Mouse (Mus musculus) ovary, adult 2 months (tissue): Measurements from ENCODE around the gene Tfb2m. TPM values are rescaled to one million over a fixed set of nuclear protein-coding genes. Genes with fewer than 3 reads are reported as not detected.

Source experiments
- polyA plus RNA-seq: library from polyadenylated mRNA; depleted of rRNA; stranded (reverse); fragments of >200 nt; gene quantifications from 2 replicates; pipeline ENCODE4 v1.2.3, GENCODE M21; 2012; rRNA removed

Gene Tfb2m
- 6.2 and 9.1 TPM in 2 replicates for polyA plus RNA-seq

GRCm38 (mm10) chr1:179545768-179546550 is at the start of gene Tfb2m, which contains the start of gene Cnst:
Gene Tfb2m (minus strand): TSS chr1:179546267.
Gene Cnst (plus strand): TSS chr1:179546370.

DNA sequence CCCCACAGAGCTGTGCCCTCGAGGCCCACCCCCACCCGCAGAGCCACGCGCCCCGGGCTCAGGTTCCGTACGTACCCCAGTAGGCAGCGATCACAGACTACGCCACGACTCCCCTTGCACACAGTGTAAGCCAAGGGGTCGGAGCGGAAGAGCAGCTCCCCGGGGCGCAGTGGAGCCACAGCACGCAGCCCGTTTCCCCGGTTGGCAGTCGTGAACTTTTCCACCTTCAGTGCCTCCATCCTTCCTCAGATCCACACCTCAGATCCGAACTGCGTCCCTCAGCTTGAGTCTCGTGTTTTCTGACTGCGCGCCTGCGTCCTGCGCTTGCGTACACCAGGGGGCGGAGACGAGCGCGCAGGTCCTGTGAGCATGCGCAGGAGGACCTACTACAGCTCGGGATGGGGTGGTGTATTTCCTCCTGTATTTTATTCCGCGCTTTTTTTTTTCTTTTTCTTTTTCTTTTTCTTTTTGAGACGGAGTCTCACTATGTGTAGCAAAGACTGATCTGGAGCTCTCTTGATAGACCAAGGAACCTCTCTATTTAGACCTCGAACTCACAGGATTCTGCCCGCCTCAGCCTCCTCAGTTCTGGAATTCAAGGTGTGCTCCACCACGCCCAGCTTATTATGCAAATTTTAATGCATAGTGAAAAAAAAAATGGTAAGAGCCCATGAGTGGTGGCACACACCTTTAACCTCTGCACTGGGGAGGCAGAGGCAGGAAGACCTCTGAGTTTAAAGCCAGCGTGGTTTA is 28.2 kb downstream of the Tfb2m start, which contains the start of gene Smyd3:
Gene Smyd3, minus strand, starts transcription at position 329 of the 753 bp plus-strand sequence.

Other genes starting within 250 kb of the Tfb2m start
- 3.0 and 3.1 TPM in 2 replicates for gene Smyd3, start 28.2 kb downstream of the Tfb2m start, polyA plus RNA-seq
- gene Cnst, start 103 bp upstream of the Tfb2m start, polyA plus RNA-seq, result 17.8 and 19.9 TPM in 2 replicates
- gene Sccpdh, start 121.9 kb upstream of the Tfb2m start, polyA plus RNA-seq, result 9.0 and 10.2 TPM in 2 replicates
- 0.06 TPM in 1 of 2 replicates, not detected in the other for gene Kif28, start 199.0 kb upstream of the Tfb2m start, polyA plus RNA-seq